In the genomic region with DNA sequence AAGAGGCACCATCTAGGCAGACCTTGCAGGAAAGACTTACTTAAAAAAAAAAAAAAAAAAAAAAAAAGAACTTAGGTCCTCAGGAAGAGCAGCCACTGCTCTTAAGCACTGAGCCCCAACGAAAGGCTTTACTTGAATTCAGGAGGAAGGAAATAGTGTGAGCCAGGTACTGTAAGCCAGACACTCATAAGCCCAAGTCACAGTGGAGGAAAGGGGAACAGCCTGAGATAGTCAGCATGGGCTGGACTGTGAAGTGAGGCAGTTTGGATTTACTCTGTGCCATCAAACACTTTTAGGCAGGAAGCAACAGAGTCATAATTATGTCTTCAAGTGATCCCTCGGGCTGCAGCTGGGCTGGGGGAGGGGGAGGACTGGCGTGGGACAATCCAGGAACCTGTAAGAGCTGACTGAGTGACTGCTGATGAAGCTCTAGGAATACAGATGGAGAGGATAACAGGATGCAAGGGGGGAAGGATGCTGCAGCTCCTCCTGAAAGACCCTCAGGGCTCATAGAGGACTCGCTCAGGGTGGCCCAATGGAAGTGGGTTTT, we compare ENCODE assay signal across 22 mouse cellular contexts. TPM values are rescaled to one million over a fixed set of nuclear protein-coding genes. Genes with fewer than 3 reads are reported as not detected.
A peak's percentile ranks its signal among the peaks of the same experiment; 100 is the strongest.
DNase-seq lines count a peak whose midpoint lies in the region; ATAC-seq lines count a peak whose summit lies in the region.
"Had no signal": no experiment of that assay in that cellular context is flagged by ENCODE, and none has a peak within 500 bp of the region (broad histone marks: within the 10 kb centered on the region; RNA-seq: fewer than 3 reads in every experiment).

No protein-coding gene starts in this region.

- DNase-seq in embryo, embryonic 11 days = peak; percentile 10
- DNase-seq in embryo, embryonic 9.5 days (ENCODE audit: extremely low spot score) = no peak
- peak; percentile 20 for DNase-seq in kidney, adult 9 months
- DNase-seq in kidney, adult 11 months = no peak
- peak; percentile 59 for DNase-seq in MEL-GATA-1-ER (ENCODE audit: extremely low read depth, low read depth)
- DNase-seq in heart, postnatal 4 days = peak; percentile 38
- DNase-seq in frontal cortex, postnatal 14 days (ENCODE audit: low spot score in 2 of 2) = no peak
- DNase-seq: adrenal gland, adult 8-10 months; cerebellum, postnatal 36 days; gastrocnemius, postnatal 25 days; lung, postnatal 36 days; thymus, postnatal 25 days had no signal

- ATAC-seq in CD4-positive, CD25-positive, alpha-beta regulatory T cell, adult 4 months = no peak
- ATAC-seq: forebrain, embryonic 15.5 days had no signal

RNA-seq across cellular contexts. Expression of a gene that starts 19.2 kb away (rescaled TPM):
- under 1 TPM in 1 of 2 experiments, not detected in 1; 0.79 TPM for total RNA-seq in heart, postnatal 4 days (2021)
- polyA plus RNA-seq in CD4-positive, CD25-positive, alpha-beta regulatory T cell, adult 4 months (2017; shearing (Covaris generic)) = not detected
- total RNA-seq: adrenal gland, adult 8-10 months; liver, adult 2 months had no signal
- polyA plus RNA-seq: embryonic facial prominence, embryonic 15.5 days; forebrain, embryonic 15.5 days; hindbrain, embryonic 10.5 days; intestine, embryonic 14.5 days; liver, adult 2 months; midbrain, embryonic 11.5 days; small intestine, adult 2 months; stomach, embryonic 16.5 days had no signal

RNA-seq across cellular contexts. Expression of a gene that starts 19.2 kb away (rescaled TPM):
- total RNA-seq in heart, postnatal 4 days (2021) = not detected
- not detected for polyA plus RNA-seq in CD4-positive, CD25-positive, alpha-beta regulatory T cell, adult 4 months (2017; shearing (Covaris generic))
- total RNA-seq: adrenal gland, adult 8-10 months; gastrocnemius, postnatal 25 days; left cerebral cortex, postnatal 14 days; liver, adult 2 months had no signal
- polyA plus RNA-seq: embryonic facial prominence, embryonic 15.5 days; forebrain, embryonic 15.5 days; hindbrain, embryonic 10.5 days; intestine, embryonic 14.5 days; liver, adult 2 months; midbrain, embryonic 11.5 days; small intestine, adult 2 months; stomach, embryonic 16.5 days had no signal

RNA-seq across cellular contexts. Expression of a gene that starts 25.0 kb away (rescaled TPM):
- not detected for total RNA-seq in heart, postnatal 4 days (2021)
- under 1 TPM in 1 of 2 experiments, not detected in 1; 0.27 TPM for polyA plus RNA-seq in CD4-positive, CD25-positive, alpha-beta regulatory T cell, adult 4 months (2017; shearing (Covaris generic))
- total RNA-seq: adrenal gland, adult 8-10 months; gastrocnemius, postnatal 25 days had no signal
- polyA plus RNA-seq: hindbrain, embryonic 10.5 days; midbrain, embryonic 11.5 days had no signal

RNA-seq across cellular contexts. Expression of a gene that starts 29.1 kb away (rescaled TPM):
- total RNA-seq in heart, postnatal 4 days (2021) = 10 to 100 TPM; 21.0 to 24.6 TPM
- polyA plus RNA-seq in CD4-positive, CD25-positive, alpha-beta regulatory T cell, adult 4 months (2017; shearing (Covaris generic)) = 1 to 10 TPM; 3.8 to 5.1 TPM

RNA-seq across cellular contexts. Expression of a gene that starts 41.2 kb away (rescaled TPM):
- total RNA-seq in heart, postnatal 4 days (2021) = 1 to 10 TPM; 3.6 to 3.9 TPM
- under 1 TPM; 0.39 to 0.61 TPM for polyA plus RNA-seq in CD4-positive, CD25-positive, alpha-beta regulatory T cell, adult 4 months (2017; shearing (Covaris generic))

Comparison
In these comparisons a context has a peak if more than half of its experiments do, and no peak if none do; other contexts are left out.
1. DNase-seq: peak in embryo, embryonic 11 days (single experiment), kidney, adult 9 months (single experiment), MEL-GATA-1-ER (single experiment) and heart, postnatal 4 days (single experiment); none in embryo, embryonic 9.5 days (single experiment), kidney, adult 11 months (single experiment) and frontal cortex, postnatal 14 days (0 of 2).